Mouse (Mus musculus): ENCODE data around the gene Ibtk. TPM values are rescaled to one million over a fixed set of nuclear protein-coding genes. Genes with fewer than 3 reads are reported as not detected.

Ibtk gene
- polyA plus RNA-seq, 1 experiment from 2014 or later: 47.4 TPM

Other genes starting within 250 kb of the Ibtk start
- 34.6 and 34.9 TPM in 2 replicates for gene Tpbg, start 93.0 kb upstream of the Ibtk start, polyA plus RNA-seq (2014; fragmentation: Nextera tagmentation; extraction: Ambion mirVana)

Measured in hindbrain, embryonic 11.5 days (tissue).